Mouse (Mus musculus): ENCODE results near the gene Asna1.

The Asna1 gene

DNA sequence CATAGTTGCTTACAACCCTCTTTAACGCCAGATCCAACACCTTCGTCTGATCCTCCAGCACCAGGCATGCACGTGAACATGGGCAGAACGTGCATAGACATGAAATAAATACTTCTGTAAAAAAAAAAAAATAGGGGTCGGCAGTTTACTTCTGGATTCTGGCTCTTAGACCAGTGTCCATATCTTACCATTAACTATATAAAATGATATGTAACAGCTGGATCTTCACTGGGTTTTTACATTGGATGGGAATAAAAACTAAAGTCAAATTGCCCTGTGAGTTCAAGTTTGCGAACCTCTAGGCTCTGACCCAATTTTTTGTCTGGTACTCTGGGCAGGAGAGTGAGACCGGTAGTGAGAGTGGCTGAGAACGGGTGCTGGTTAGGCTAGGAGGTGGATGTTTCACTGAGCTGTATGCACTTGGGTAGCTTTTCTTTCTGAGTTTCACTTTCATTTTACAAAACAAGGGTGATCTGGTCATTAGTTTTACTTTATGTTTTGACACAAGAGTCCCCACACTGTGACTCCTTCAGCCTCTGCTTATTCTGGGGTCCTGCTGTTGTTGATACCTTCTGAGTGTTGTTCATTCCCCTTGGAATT lies 50.4 kb downstream of the Asna1 start:
- DNase-seq (ENCODE audit: low spot score) = no peak

DNA sequence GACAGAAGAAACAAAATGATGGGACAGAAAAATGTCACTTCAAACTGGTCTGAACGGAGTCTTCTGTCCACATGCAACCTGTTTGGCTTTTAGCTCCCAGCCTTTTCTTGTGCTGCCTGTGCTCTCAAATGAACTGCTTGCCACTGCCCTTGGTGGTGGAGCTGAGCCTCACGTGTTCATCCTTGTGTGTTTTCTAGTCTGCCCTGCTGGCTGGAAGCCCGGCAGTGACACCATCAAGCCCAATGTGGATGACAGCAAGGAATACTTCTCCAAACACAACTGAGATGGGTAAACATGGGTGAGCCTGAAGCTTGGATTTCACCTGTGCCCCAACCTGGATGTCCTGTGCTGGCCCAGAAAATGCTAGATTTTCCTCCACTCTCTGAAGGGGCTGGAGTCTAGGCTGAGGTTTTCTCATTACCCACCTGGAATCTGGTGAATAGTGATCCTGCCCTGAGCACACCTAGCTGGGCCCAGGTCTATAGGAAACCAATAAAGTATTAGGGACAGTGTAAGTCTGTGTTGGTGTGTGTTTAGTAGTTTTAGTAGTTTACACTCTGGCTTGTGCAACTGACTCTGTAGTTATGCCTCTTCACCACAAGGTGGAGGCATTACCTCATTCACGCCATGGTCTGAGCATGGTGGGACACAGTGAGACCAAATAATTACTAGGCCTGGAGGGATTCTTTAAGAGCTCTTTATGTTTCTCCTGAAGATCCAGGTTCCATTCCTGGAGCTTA lies 51.1 kb downstream of the Asna1 start:
- DNase-seq (ENCODE audit: low spot score) = no peak

DNA sequence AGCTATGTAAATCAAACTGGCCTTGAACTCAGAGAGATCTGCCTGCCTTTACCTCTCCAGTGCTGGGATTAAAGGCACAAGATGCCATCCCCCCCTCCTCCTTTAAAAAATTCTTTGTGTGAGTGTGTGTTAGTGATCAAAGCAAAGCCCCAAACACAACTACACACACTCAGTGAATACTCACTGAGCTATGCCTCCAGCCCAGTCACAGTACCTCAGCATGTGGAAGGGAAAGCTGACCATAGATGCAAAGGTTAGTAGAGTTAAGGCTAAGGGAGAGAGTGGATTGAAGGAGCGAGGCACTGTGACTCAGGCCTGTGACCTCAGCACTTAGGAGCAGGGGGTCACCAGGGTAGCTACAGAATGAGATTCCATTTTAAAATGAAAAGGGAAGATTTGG lies 52.0 kb downstream of the Asna1 start:
- no peak for DNase-seq (ENCODE audit: low spot score)

DNA sequence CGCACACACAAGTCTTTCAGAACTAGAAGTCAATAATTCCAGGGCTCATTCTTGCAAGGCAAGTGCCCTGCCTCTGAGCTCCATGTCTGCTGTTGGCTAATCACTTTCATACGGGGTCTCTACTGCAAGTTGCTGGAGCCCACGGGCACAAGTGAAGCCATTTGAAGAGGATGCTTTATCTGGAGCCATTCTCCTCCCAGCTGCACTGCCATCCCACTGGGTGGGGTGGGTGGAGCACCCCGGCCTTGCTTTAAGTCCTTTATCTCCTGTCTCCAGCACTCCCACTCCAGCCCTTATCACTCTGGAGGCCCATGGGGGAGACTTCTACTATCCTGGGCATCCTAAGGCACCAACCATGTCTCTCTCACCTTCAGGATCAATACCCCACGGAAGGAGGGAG lies 54.2 kb downstream of the Asna1 start:
- no peak for DNase-seq (ENCODE audit: low spot score)

DNA sequence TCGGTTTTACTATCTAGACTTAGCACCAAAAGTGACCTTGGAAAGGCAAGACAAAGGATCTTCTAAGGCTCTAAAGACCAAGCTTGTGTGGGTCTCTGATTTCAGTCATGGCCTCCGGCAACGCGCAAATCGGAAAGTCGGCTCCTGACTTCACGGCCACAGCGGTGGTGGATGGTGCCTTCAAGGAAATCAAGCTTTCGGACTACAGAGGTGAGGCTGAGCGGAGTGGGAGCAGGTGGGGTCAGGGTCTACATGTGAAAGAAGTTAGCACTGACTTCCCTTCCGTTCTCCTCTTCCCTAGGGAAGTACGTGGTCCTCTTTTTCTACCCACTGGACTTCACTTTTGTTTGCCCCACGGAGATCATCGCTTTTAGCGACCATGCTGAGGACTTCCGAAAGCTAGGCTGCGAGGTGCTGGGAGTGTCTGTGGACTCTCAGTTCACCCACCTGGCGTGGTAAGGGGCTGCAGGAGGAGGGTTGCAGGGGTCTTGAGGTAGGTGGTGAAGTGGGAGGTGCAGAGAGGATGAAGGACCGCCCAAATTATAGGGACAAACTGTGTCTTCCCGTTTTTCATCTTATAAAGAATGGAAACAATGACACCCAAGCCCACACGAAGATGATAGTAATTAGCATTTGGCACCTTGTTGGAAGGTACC lies 54.8 kb downstream of the Asna1 start:
- no peak for DNase-seq (ENCODE audit: low spot score)

DNA sequence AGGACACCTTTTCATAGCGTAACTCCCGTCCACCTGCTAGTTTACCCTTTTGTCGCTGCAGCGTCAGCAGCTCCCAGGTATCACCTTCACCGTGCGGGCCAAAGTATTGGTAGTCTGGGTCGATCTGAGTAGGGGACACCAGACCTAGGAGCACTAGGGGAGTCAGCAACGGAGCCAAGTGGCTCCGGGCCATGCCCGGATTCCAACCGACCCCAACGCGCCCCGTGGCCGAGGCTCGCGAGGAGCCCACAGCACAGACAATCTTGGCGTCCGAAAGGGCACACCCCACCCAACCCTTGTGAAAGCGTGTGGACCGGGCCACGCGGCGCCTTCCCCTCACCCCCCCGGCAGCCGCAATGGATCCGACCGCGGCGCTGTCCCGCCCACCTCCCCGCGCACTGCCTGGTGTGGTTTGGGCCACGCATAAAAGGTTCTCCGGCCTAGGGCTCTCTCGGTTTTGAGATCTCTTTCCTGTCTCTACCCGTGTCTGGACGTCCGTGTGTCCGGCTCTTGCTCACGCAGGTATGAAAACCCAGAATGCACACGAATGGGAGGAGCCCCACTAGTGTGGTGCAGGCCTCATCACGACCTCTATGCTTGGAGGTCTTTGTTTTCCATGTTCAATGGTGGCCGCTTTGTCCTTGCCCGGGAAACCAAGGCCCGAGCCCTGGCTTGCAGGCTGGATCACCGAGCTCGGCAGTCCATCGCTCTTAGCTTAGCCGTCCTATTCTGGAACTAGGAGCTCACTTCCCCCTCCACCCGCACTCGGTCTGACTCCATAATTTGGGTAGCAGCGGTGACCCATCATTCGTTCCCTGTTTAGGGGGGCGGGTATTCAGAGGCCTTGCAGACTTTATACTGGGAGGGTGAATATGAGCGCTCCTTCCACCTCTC lies 55.6 kb downstream of the Asna1 start, which contains the start of the genes Gm49661, Prdx2 and Rnaseh2a:
Gene Gm49661 (minus strand): TSS at position 193 of the 894 bp plus-strand sequence.
Gene Prdx2 (plus strand): TSS at position 347 of the 894 bp plus-strand sequence.
Gene Rnaseh2a (minus strand): TSS at position 527 of the 894 bp plus-strand sequence.
- no peak for DNase-seq (ENCODE audit: low spot score)

DNA sequence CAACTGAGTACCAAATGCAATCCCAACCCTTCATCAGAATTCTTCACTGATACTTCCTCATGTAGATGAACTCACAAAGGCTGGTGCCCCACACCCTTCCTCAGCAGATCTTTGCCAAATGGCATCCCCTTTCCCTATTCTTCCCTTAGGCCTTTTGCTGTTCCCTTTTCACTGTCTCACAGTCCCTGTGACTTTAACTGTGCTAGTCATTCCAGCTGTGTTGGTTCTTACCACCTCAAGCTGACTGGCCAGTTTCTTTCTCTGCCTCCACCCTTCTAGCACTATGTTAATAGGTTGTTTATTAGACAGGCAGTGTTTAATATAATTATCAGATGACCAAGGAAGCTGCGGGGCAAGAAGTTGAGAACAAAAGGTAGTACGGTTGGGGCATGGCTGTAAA lies 56.4 kb downstream of the Asna1 start:
- DNase-seq (ENCODE audit: low spot score) = no peak
